Mouse (Mus musculus) liver, embryonic 16.5 days (tissue): ENCODE results near the gene Tjp1. TPM values are rescaled to one million over a fixed set of nuclear protein-coding genes. Genes with fewer than 3 reads are reported as not detected.

Source experiments
- ATAC-seq: fragments of 200-750 bp; cut with Nextera tagmentation; 2 replicates; pipeline ENCODE4 v1.8.0; 2017; ENCODE audit warnings: low read depth, mild to moderate bottlenecking, moderate number of reproducible peaks, moderate library complexity
- H3K27ac ChIP-seq: fragments of 300-500 bp; sonication (generic); 2 replicates; pipeline ENCODE4 v1.5.1; 2014; ENCODE audit warnings: mild to moderate bottlenecking, low read length
- H3K27me3 ChIP-seq: fragments of 300-500 bp; sonication (generic); 2 replicates; pipeline ENCODE4 v1.6.1; 2014; ENCODE audit warnings: low read depth, low read length, mixed read lengths; ENCODE audit not compliant: control insufficient read depth, insufficient read depth
- H3K36me3 ChIP-seq: fragments of 300-500 bp; sonication (generic); 2 replicates; pipeline ENCODE4 v1.6.1; 2014; ENCODE audit warnings: mild to moderate bottlenecking; ENCODE audit not compliant: control insufficient read depth, insufficient read depth
- H3K4me1 ChIP-seq: fragments of 300-500 bp; sonication (generic); 2 replicates; pipeline ENCODE4 v1.6.1; 2014; ENCODE audit warnings: low read depth, low read length, mixed read lengths; ENCODE audit not compliant: control insufficient read depth
- H3K4me2 ChIP-seq: fragments of 300-500 bp; sonication (generic); 2 replicates; pipeline ENCODE4 v1.6.1; 2014; ENCODE audit warnings: low read depth, low read length, mixed read lengths
- H3K4me3 ChIP-seq: fragments of 300-500 bp; sonication (generic); 2 replicates; pipeline ENCODE4 v1.5.1; 2014; ENCODE audit warnings: low read depth, mild to moderate bottlenecking, low read length
- H3K9ac ChIP-seq: fragments of 300-500 bp; sonication (generic); 2 replicates; pipeline ENCODE4 v1.6.1; 2014; ENCODE audit warnings: low read depth, low read length
- H3K9me3 ChIP-seq: fragments of 300-500 bp; sonication (generic); replicated peaks from 2 replicates; pipeline ENCODE4 v1.6.1; 2016; ENCODE audit warnings: low read length; ENCODE audit not compliant: control insufficient read depth
- WGBS: fragments of 180-500 bp; shearing (Covaris S2); extraction: QIAGEN DNeasy Blood & Tissue Kit; methylation state at CpG from one replicate; pipeline ENCODE4 v1.1.7; 2014; ENCODE audit not compliant: insufficient replicate concordance; 5-methylcytosine and 5-hydroxymethylcytosine counted together
- polyA plus RNA-seq: library from polyadenylated mRNA; unstranded; fragments of >200 nt; fragmentation: Nextera tagmentation; extraction: Ambion mirVana; gene quantifications from 2 replicates; pipeline ENCODE4 v1.2.1, GENCODE M21; 2015

Gene Tjp1
- 3.4 and 5.1 TPM in 2 replicates for polyA plus RNA-seq

GRCm38 (mm10) chr7:65527071-65528007 lies at the start of gene Tjp1:
Tjp1 (minus strand) TSS chr7:65527781.
- Histone ChIP-seq H3K9ac (no peak within 1 kb of the TSS), H3K4me2 (peak within 1 kb of the TSS; percentile 59), H3K4me1 (no peaks in the 10 kb centered on the region; the same call in 1 of the 2 replicates), H3K27ac (no peak within 1 kb of the TSS), H3K4me3 (peak within 1 kb of the TSS; percentile 44), H3K9me3 (no peaks in the 10 kb centered on the region), H3K36me3 (no peaks in the 10 kb centered on the region), H3K27me3 (peaks cover 26% of the 10 kb centered on the region)
- ATAC-seq, result no peak
- under 1% methylated on average over 75 of the region's 115 CpGs for WGBS

- Histone ChIP-seq H3K27me3 (no peaks in the 10 kb centered on the region), H3K4me2 (no peak overlapping the region), H3K27ac (no peak overlapping the region), H3K9ac (no peak overlapping the region), H3K4me3 (no peak overlapping the region), H3K9me3 (no peaks in the 10 kb centered on the region), H3K36me3 (no peaks in the 10 kb centered on the region), H3K4me1 (no peaks in the 10 kb centered on the region)
- WGBS, result 65% methylated on average over 12 of the region's 12 CpGs
- ATAC-seq, result no peak
Measured at GRCm38 (mm10) chr7:65577118-65577517, 49.5 kb upstream of the Tjp1 start.

- no peaks in the 10 kb centered on the region for H3K27me3 ChIP-seq
- no peaks in the 10 kb centered on the region for H3K36me3 ChIP-seq
- H3K4me1 ChIP-seq, result no peaks in the 10 kb centered on the region
- no peak overlapping the region for H3K4me3 ChIP-seq
- no peak overlapping the region for H3K27ac ChIP-seq
- H3K9me3 ChIP-seq, result no peaks in the 10 kb centered on the region
- WGBS, result 48% methylated on average over 5 of the region's 5 CpGs
- ATAC-seq, result no peak
- no peak overlapping the region for H3K4me2 ChIP-seq
- no peak overlapping the region for H3K9ac ChIP-seq
Measured at GRCm38 (mm10) chr7:65572731-65573130, 45.1 kb upstream of the Tjp1 start.

GRCm38 (mm10) chr7:65570691-65571090 lies 43.1 kb upstream of the Tjp1 start:
- H3K27ac ChIP-seq, result no peak overlapping the region
- H3K4me3 ChIP-seq, result no peak overlapping the region
- no peaks in the 10 kb centered on the region for H3K9me3 ChIP-seq
- no peaks in the 10 kb centered on the region for H3K27me3 ChIP-seq
- no peak for ATAC-seq
- WGBS, result 62% methylated on average over 4 of the region's 4 CpGs
- H3K4me1 ChIP-seq, result no peaks in the 10 kb centered on the region
- no peak overlapping the region for H3K4me2 ChIP-seq
- no peak overlapping the region for H3K9ac ChIP-seq
- H3K36me3 ChIP-seq, result no peaks in the 10 kb centered on the region

- H3K27me3 ChIP-seq, result no peaks in the 10 kb centered on the region
- no peak overlapping the region for H3K9ac ChIP-seq
- no peaks in the 10 kb centered on the region for H3K9me3 ChIP-seq
- no peak for ATAC-seq
- no peak overlapping the region for H3K4me2 ChIP-seq
- H3K4me1 ChIP-seq, result no peaks in the 10 kb centered on the region
- WGBS, result 17% methylated on average over 1 of the region's 1 CpGs
- no peak overlapping the region for H3K4me3 ChIP-seq
- no peak overlapping the region for H3K27ac ChIP-seq
- H3K36me3 ChIP-seq, result no peaks in the 10 kb centered on the region
Measured at GRCm38 (mm10) chr7:65555996-65556395, 28.4 kb upstream of the Tjp1 start.

GRCm38 (mm10) chr7:65545741-65546140 lies 18.2 kb upstream of the Tjp1 start:
- Histone ChIP-seq H3K4me2 (no peak overlapping the region), H3K36me3 (no peaks in the 10 kb centered on the region), H3K9me3 (no peaks in the 10 kb centered on the region), H3K9ac (no peak overlapping the region), H3K27ac (no peak overlapping the region), H3K27me3 (no peaks in the 10 kb centered on the region), H3K4me3 (no peak overlapping the region), H3K4me1 (no peaks in the 10 kb centered on the region)
- WGBS, result 50% methylated on average over 5 of the region's 5 CpGs
- no peak for ATAC-seq

- Histone ChIP-seq H3K9me3 (no peaks in the 10 kb centered on the region; the same call in 1 of the 2 replicates), H3K27ac (no peak overlapping the region), H3K36me3 (no peaks in the 10 kb centered on the region), H3K9ac (no peak overlapping the region), H3K27me3 (peaks cover 12% of the 10 kb centered on the region), H3K4me1 (no peaks in the 10 kb centered on the region; the same call in 1 of the 2 replicates), H3K4me2 (no peak overlapping the region), H3K4me3 (no peak overlapping the region)
- 39% methylated on average over 4 of the region's 4 CpGs for WGBS
- no peak for ATAC-seq
Measured at GRCm38 (mm10) chr7:65532689-65533088, 5.1 kb upstream of the Tjp1 start.

- Histone ChIP-seq H3K9ac (no peak overlapping the region), H3K27ac (no peak overlapping the region), H3K36me3 (no peaks in the 10 kb centered on the region), H3K4me3 (no peak overlapping the region), H3K27me3 (peaks cover 19% of the 10 kb centered on the region), H3K4me1 (no peaks in the 10 kb centered on the region; the same call in 1 of the 2 replicates), H3K9me3 (no peaks in the 10 kb centered on the region), H3K4me2 (no peak overlapping the region)
- ATAC-seq, result no peak
- 57% methylated on average over 4 of the region's 4 CpGs for WGBS
Measured at GRCm38 (mm10) chr7:65523116-65523515, 4.5 kb downstream of the Tjp1 start.

GRCm38 (mm10) chr7:65522490-65522889 lies 5.1 kb downstream of the Tjp1 start:
- WGBS, result 54% methylated on average over 12 of the region's 12 CpGs

More at GRCm38 (mm10) chr7:65522490-65522889, 5.1 kb downstream of the Tjp1 start:
- Histone ChIP-seq H3K4me2 (no peak overlapping the region), H3K9me3 (no peaks in the 10 kb centered on the region), H3K4me1 (no peaks in the 10 kb centered on the region), H3K27ac (no peak overlapping the region), H3K9ac (no peak overlapping the region), H3K27me3 (peaks cover 12% of the 10 kb centered on the region), H3K4me3 (no peak overlapping the region), H3K36me3 (no peaks in the 10 kb centered on the region)
- no peak for ATAC-seq
